In the genomic region with DNA sequence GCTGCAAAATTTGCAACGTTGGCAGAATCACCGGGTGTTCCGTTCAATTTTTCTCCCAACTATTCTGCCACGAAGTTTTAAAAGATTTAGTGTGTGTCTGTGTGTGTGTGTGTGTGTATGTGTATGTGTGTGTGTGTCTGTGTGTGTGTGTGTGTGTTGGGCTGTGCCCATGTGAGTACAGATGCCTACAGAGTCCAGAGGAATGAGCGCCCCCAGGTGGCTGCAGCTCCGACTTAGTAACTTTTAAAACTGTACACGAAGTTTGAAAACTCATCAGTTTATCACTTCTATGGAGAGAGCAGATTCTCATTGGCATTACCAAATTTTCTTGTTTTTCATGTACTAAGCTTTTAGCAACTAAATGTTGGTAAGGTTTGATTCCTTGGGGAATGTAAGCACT, we compare ENCODE assay signal across 12 mouse cellular contexts.
DNase-seq lines count a peak whose midpoint lies in the region; ATAC-seq and TF ChIP-seq lines count a peak whose summit lies in the region.
"Had no signal": no experiment of that assay in that cellular context is flagged by ENCODE, and none has a peak within 500 bp of the region (broad histone marks: within the 10 kb centered on the region; RNA-seq: fewer than 3 reads in every experiment).

No protein-coding gene starts in this region.

- peak in 2 of 3 experiments; percentile 21 to 44; a peak in 3 of 6 replicates for TF ChIP-seq CTCF in MEL (IDR thresholded peaks at IDR 0.05 in 2 of 3, conservative IDR thresholded peaks at IDR 0.05 in 1 of 3; ENCODE audit: control insufficient read depth in 1 of 3, insufficient read depth in 1 of 3, low read depth in 2 of 3, low read length in 3 of 3, poor library complexity in 1 of 3, severe bottlenecking in 1 of 3)

- DNase-seq in frontal cortex, adult 2 months (ENCODE audit: extremely low spot score in 1 of 2, low spot score in 1 of 2), result no peak
- DNase-seq in right cerebral cortex, postnatal 14 days, result peak; percentile 21
- DNase-seq in right cerebral cortex, postnatal 36 days (ENCODE audit: low spot score in 2 of 2), result no peak
- no peak for DNase-seq in MEL (ENCODE audit: low read depth, low spot score)
- DNase-seq in induced T-regulatory cell, adult 2 months (ENCODE audit: low read depth), result peak; percentile 18
- DNase-seq in frontal cortex, postnatal 36 days (ENCODE audit: low spot score in 2 of 2), result no peak
- DNase-seq: kidney, adult 8-10 months; thymus, postnatal 36 days had no signal

- no peaks in the 10 kb centered on the region for H3K9me3 ChIP-seq in MEL (replicated peaks; ENCODE audit: insufficient read depth, low read length)
- H3K9me3 ChIP-seq in kidney, embryonic 16.5 days (ENCODE audit: low read length), result no peaks in the 10 kb centered on the region
- H3K9me3 ChIP-seq: heart, embryonic 15.5 days had no signal

- TF ChIP-seq POLR2A in MEL (IDR thresholded peaks at IDR 0.05; ENCODE audit: control insufficient read depth in 1 of 2, insufficient read depth in 1 of 2, low read depth in 1 of 2, low read length in 2 of 2, poor library complexity in 1 of 2), result no peak

- H3K9ac ChIP-seq in MEL (ENCODE audit: control insufficient read depth, low read depth, low read length, poor library complexity, severe bottlenecking), result no peak overlapping the region
- H3K9ac ChIP-seq in kidney, embryonic 16.5 days (replicated peaks; ENCODE audit: low read length), result no peak overlapping the region
- H3K9ac ChIP-seq: heart, embryonic 15.5 days; liver, embryonic 14.5 days had no signal

- no peak overlapping the region for H3K4me2 ChIP-seq in kidney, embryonic 16.5 days (replicated peaks; ENCODE audit: low read depth, low read length)
- H3K4me2 ChIP-seq: heart, embryonic 15.5 days had no signal

- TF ChIP-seq RAD21 in MEL (IDR thresholded peaks at IDR 0.05; ENCODE audit: low read depth, low read length), result no peak

- no peaks in the 10 kb centered on the region for H3K27me3 ChIP-seq in MEL (ENCODE audit: control insufficient read depth in 1 of 2, insufficient read depth in 2 of 2, low read length in 2 of 2)
- H3K27me3 ChIP-seq in kidney, embryonic 16.5 days (ENCODE audit: insufficient read depth, low read length), result no peaks in the 10 kb centered on the region
- H3K27me3 ChIP-seq: heart, embryonic 15.5 days had no signal

- no peaks in the 10 kb centered on the region for H3K79me2 ChIP-seq in MEL (ENCODE audit: control insufficient read depth, insufficient read depth, low read length, poor library complexity)

- H3K4me3 ChIP-seq in MEL (ENCODE audit: control insufficient read depth in 1 of 2, insufficient read depth in 1 of 2, low read depth in 2 of 2, low read length in 2 of 2), result no peak overlapping the region
- no peak overlapping the region for H3K4me3 ChIP-seq in kidney, embryonic 16.5 days (ENCODE audit: low read length)
- H3K4me3 ChIP-seq: heart, embryonic 15.5 days had no signal

- WGBS in kidney, embryonic 16.5 days, result 88% methylated on average over 7 of the region's 7 CpGs

- H3K4me1 ChIP-seq in MEL (ENCODE audit: control insufficient read depth in 1 of 2, insufficient read depth in 2 of 2, low read length in 2 of 2), result no peaks in the 10 kb centered on the region
- no peaks in the 10 kb centered on the region for H3K4me1 ChIP-seq in kidney, embryonic 16.5 days (ENCODE audit: insufficient read depth, low read length)
- H3K4me1 ChIP-seq: heart, embryonic 15.5 days had no signal

- no peak for TF ChIP-seq EP300 in MEL (IDR thresholded peaks at IDR 0.05; ENCODE audit: low read depth in 1 of 2, low read length in 2 of 2)

- peak; percentile 17; the same call in 1 of the 2 replicates for ATAC-seq in frontal cortex, adult (ENCODE audit: low TSS enrichment)
- no peak for ATAC-seq in kidney, embryonic 16.5 days (ENCODE audit: low FRiP score, low TSS enrichment)

- H3K36me3 ChIP-seq in MEL (ENCODE audit: control insufficient read depth in 1 of 2, insufficient read depth in 2 of 2, low read length in 2 of 2), result no peaks in the 10 kb centered on the region
- peaks cover 21% of the 10 kb centered on the region for H3K36me3 ChIP-seq in kidney, embryonic 16.5 days (ENCODE audit: insufficient read depth, low read length)

- no peak overlapping the region for H3K27ac ChIP-seq in MEL (ENCODE audit: control insufficient read depth, low read depth, low read length)
- H3K27ac ChIP-seq in kidney, embryonic 16.5 days (ENCODE audit: low read length), result no peak overlapping the region
- H3K27ac ChIP-seq: heart, embryonic 15.5 days; liver, embryonic 14.5 days had no signal

TF ChIP-seq in MEL, 35 proteins besides CTCF, POLR2A, EP300 and RAD21:
- TF ChIP-seq GATA1 (IDR thresholded peaks at IDR 0.05; ENCODE audit: low read depth, low read length) (no peak), SMC3 (IDR thresholded peaks at IDR 0.05; ENCODE audit: low read depth, low read length) (0 out of 2 replicates have a peak, but pooled peaks have one; percentile 19)

Comparison
In these comparisons a context has a peak if more than half of its experiments do, and no peak if none do; other contexts are left out.
1. DNase-seq: peak in right cerebral cortex, postnatal 14 days (single experiment) and induced T-regulatory cell, adult 2 months (single experiment); none in frontal cortex, adult 2 months (0 of 2), right cerebral cortex, postnatal 36 days (0 of 2), MEL (single experiment) and frontal cortex, postnatal 36 days (0 of 2).